Mouse (Mus musculus) liver, adult 2 months (tissue): ENCODE measurements at regions not wholly inside any gene's neighbourhood (a gene's known extent, or its start where the extent isn't known, plus 50 kb on each side); places are given as distances from the start of the nearest gene placed in this dataset.

Experiments
- DNase-seq: peaks from one replicate; pipeline ENCODE4 v3.0.0-alpha.2; 2011; ENCODE audit warnings: low read depth, low spot score; ENCODE audit errors: extremely low read depth
- H3K27ac ChIP-seq: fragments of 200-500 bp; replicated peaks from 2 replicates; pipeline ENCODE4 v1.5.1; 2012; ENCODE audit warnings: low read depth, mild to moderate bottlenecking, control low read depth, inconsistent platforms, low read length; ENCODE audit not compliant: insufficient read depth
- H3K27me3 ChIP-seq: fragments of 200-500 bp; 2 replicates; pipeline ENCODE4 v1.6.1; 2012; ENCODE audit warnings: mild to moderate bottlenecking, moderate library complexity, low read length, inconsistent platforms; ENCODE audit not compliant: control insufficient read depth, insufficient read depth
- H3K36me3 ChIP-seq: fragments of 200-500 bp; 2 replicates; pipeline ENCODE4 v1.6.1; 2012; ENCODE audit warnings: low read length, inconsistent platforms; ENCODE audit not compliant: control insufficient read depth, insufficient read depth
- H3K4me1 ChIP-seq: fragments of 200-500 bp; 2 replicates; pipeline ENCODE4 v1.6.1; 2011; ENCODE audit warnings: low read length; ENCODE audit not compliant: control insufficient read depth, insufficient read depth
- H3K4me3 ChIP-seq: fragments of 200-500 bp; 2 replicates; pipeline ENCODE4 v1.5.1; 2011; ENCODE audit warnings: low read depth, mild to moderate bottlenecking, control low read depth, low read length, moderate library complexity; ENCODE audit not compliant: insufficient read depth
- H3K79me2 ChIP-seq: fragments of 200-500 bp; 2 replicates; pipeline ENCODE4 v1.6.1; 2012; ENCODE audit warnings: inconsistent platforms, mild to moderate bottlenecking, low read length, moderate library complexity; ENCODE audit not compliant: control insufficient read depth, insufficient read depth
- H3K9ac ChIP-seq: fragments of 200-500 bp; 2 replicates; pipeline ENCODE4 v1.6.1; 2012; ENCODE audit warnings: low read depth, mild to moderate bottlenecking, control low read depth, inconsistent platforms, low read length
- CTCF ChIP-seq: fragments of 200-500 bp; IDR thresholded peaks from 2 replicates; pipeline ENCODE4 v1.5.1; 2011; ENCODE audit warnings: low read depth, low read length, control low read depth
- POLR2A ChIP-seq: fragments of 200-500 bp; IDR thresholded peaks from 2 replicates; pipeline ENCODE4 v1.6.1; 2011; ENCODE audit warnings: low read length, control low read depth; ENCODE audit not compliant: insufficient read depth; ENCODE audit errors: extremely low read depth
- WGBS: fragments of 180-500 bp; shearing (Covaris S2); methylation state at CpG from one replicate; pipeline ENCODE4 v1.1.7; 2018; 5-methylcytosine and 5-hydroxymethylcytosine counted together

- H3K9ac ChIP-seq, result no peak overlapping the region
- no peaks in the 10 kb centered on the region for H3K4me1 ChIP-seq
- H3K79me2 ChIP-seq, result no peaks in the 10 kb centered on the region
- no peaks in the 10 kb centered on the region for H3K27me3 ChIP-seq
- DNase-seq, result no peak
- H3K4me3 ChIP-seq, result no peak overlapping the region
- H3K36me3 ChIP-seq, result no peaks in the 10 kb centered on the region
- 75% methylated on average over 7 of the region's 7 CpGs for WGBS
- TF ChIP-seq CTCF (no peak), POLR2A (no peak)
- no peak overlapping the region for H3K27ac ChIP-seq
These were observed 353.2 kb upstream of the Trib2 start for GRCm38 (mm10) chr12:16169781-16170535.

- no peak overlapping the region for H3K27ac ChIP-seq
- H3K4me1 ChIP-seq, result no peaks in the 10 kb centered on the region
- H3K4me3 ChIP-seq, result no peak overlapping the region
- DNase-seq, result no peak
- no peak for TF ChIP-seq POLR2A
- no peak for TF ChIP-seq CTCF
- 82% methylated on average over 7 of the region's 7 CpGs for WGBS
- H3K36me3 ChIP-seq, result no peaks in the 10 kb centered on the region
- H3K79me2 ChIP-seq, result no peaks in the 10 kb centered on the region
- H3K27me3 ChIP-seq, result no peaks in the 10 kb centered on the region
- H3K9ac ChIP-seq, result no peak overlapping the region
These were observed 351.1 kb upstream of the Trib2 start for GRCm38 (mm10) chr12:16167793-16168343.

GRCm38 (mm10) chr12:16165126-16165525 is 348.4 kb upstream of the Trib2 start:
- no peaks in the 10 kb centered on the region for H3K4me1 ChIP-seq
- no peaks in the 10 kb centered on the region for H3K79me2 ChIP-seq
- H3K27me3 ChIP-seq, result no peaks in the 10 kb centered on the region
- no peak overlapping the region for H3K9ac ChIP-seq
- H3K36me3 ChIP-seq, result no peaks in the 10 kb centered on the region
- H3K27ac ChIP-seq, result no peak overlapping the region
- no peak for DNase-seq
- WGBS, result 46% methylated on average over 4 of the region's 4 CpGs
- no peak for TF ChIP-seq POLR2A
- no peak for TF ChIP-seq CTCF
- no peak overlapping the region for H3K4me3 ChIP-seq

- TF ChIP-seq POLR2A (no peak), CTCF (no peak)
- no peaks in the 10 kb centered on the region for H3K79me2 ChIP-seq
- peaks cover 5% of the 10 kb centered on the region; the same call in 1 of the 2 replicates for H3K4me1 ChIP-seq
- no peaks in the 10 kb centered on the region for H3K36me3 ChIP-seq
- no peak overlapping the region for H3K4me3 ChIP-seq
- no peaks in the 10 kb centered on the region for H3K27me3 ChIP-seq
- no peak for DNase-seq
- 87% methylated on average over 4 of the region's 4 CpGs for WGBS
- no peak overlapping the region for H3K9ac ChIP-seq
- H3K27ac ChIP-seq, result no peak overlapping the region
These were observed 345.2 kb upstream of the Trib2 start for GRCm38 (mm10) chr12:16161947-16162346.

- DNase-seq, result peak; percentile 94
- Histone ChIP-seq H3K27me3 (no peaks in the 10 kb centered on the region), H3K79me2 (no peaks in the 10 kb centered on the region), H3K27ac (no peak overlapping the region), H3K9ac (no peak overlapping the region), H3K4me3 (no peak overlapping the region), H3K4me1 (peaks cover 5% of the 10 kb centered on the region; the same call in 1 of the 2 replicates), H3K36me3 (no peaks in the 10 kb centered on the region)
- WGBS, result 21% methylated on average over 7 of the region's 7 CpGs
- TF ChIP-seq POLR2A, result no peak
- TF ChIP-seq CTCF, result no peak
These were observed 341.2 kb upstream of the Trib2 start for GRCm38 (mm10) chr12:16157896-16158295.

GRCm38 (mm10) chr12:16155791-16156558 is 339.3 kb upstream of the Trib2 start:
- H3K79me2 ChIP-seq, result no peaks in the 10 kb centered on the region
- no peak overlapping the region for H3K9ac ChIP-seq
- 45% methylated on average over 2 of the region's 2 CpGs for WGBS
- no peak for DNase-seq
- no peak overlapping the region for H3K4me3 ChIP-seq
- no peak overlapping the region for H3K27ac ChIP-seq
- H3K36me3 ChIP-seq, result no peaks in the 10 kb centered on the region
- H3K4me1 ChIP-seq, result peaks cover 5% of the 10 kb centered on the region; the same call in 1 of the 2 replicates
- TF ChIP-seq CTCF (no peak), POLR2A (no peak)
- H3K27me3 ChIP-seq, result no peaks in the 10 kb centered on the region
